Mouse (Mus musculus): ENCODE results near the gene Pip5k1c.

The Pip5k1c gene

GRCm38 (mm10) chr10:81349961-81350350 lies 57.2 kb downstream of the Pip5k1c start:
- DNase-seq (ENCODE audit: low spot score), result no peak

- DNase-seq (ENCODE audit: low spot score), result peak; percentile 96
Measured at GRCm38 (mm10) chr10:81350351-81351063, 57.7 kb downstream of the Pip5k1c start, which contains the start of gene Hmg20b. Gene Hmg20b, minus strand, starts transcription at chr10:81350480.

GRCm38 (mm10) chr10:81351678-81352291 lies 59.0 kb downstream of the Pip5k1c start:
- DNase-seq (ENCODE audit: low spot score), result no peak

- DNase-seq (ENCODE audit: low spot score), result no peak
Measured at GRCm38 (mm10) chr10:81354738-81355477, 62.1 kb downstream of the Pip5k1c start.

GRCm38 (mm10) chr10:81355533-81355932 lies 62.8 kb downstream of the Pip5k1c start:
- DNase-seq (ENCODE audit: low spot score), result no peak

GRCm38 (mm10) chr10:81356352-81356990 lies 63.7 kb downstream of the Pip5k1c start:
- no peak for DNase-seq (ENCODE audit: low spot score)

- DNase-seq (ENCODE audit: low spot score), result peak; percentile 88
Measured at GRCm38 (mm10) chr10:81356991-81357844, 64.5 kb downstream of the Pip5k1c start, which contains the start of gene Mfsd12. Gene Mfsd12, plus strand, starts transcription at chr10:81357491.

- no peak for DNase-seq (ENCODE audit: low spot score)
Measured at GRCm38 (mm10) chr10:81358209-81358608, 65.4 kb downstream of the Pip5k1c start.

- DNase-seq (ENCODE audit: low spot score), result no peak
Measured at GRCm38 (mm10) chr10:81358841-81359240, 66.1 kb downstream of the Pip5k1c start.

- no peak for DNase-seq (ENCODE audit: low spot score)
Measured at GRCm38 (mm10) chr10:81360721-81361120, 68.0 kb downstream of the Pip5k1c start.

- no peak for DNase-seq (ENCODE audit: low spot score)
Measured at GRCm38 (mm10) chr10:81362336-81362949, 69.7 kb downstream of the Pip5k1c start.

- no peak for DNase-seq (ENCODE audit: low spot score)
Measured at GRCm38 (mm10) chr10:81363436-81364346, 70.9 kb downstream of the Pip5k1c start.

GRCm38 (mm10) chr10:81364666-81365065 lies 71.9 kb downstream of the Pip5k1c start:
- DNase-seq (ENCODE audit: low spot score), result no peak

- no peak for DNase-seq (ENCODE audit: low spot score)
Measured at GRCm38 (mm10) chr10:81365073-81365472, 72.3 kb downstream of the Pip5k1c start.

GRCm38 (mm10) chr10:81365672-81366476 lies 73.1 kb downstream of the Pip5k1c start, which contains the start of gene 4930404N11Rik:
Gene 4930404N11Rik, minus strand, starts transcription at chr10:81365816.
- DNase-seq (ENCODE audit: low spot score), result no peak

GRCm38 (mm10) chr10:81366477-81367206 lies 73.9 kb downstream of the Pip5k1c start:
- DNase-seq (ENCODE audit: low spot score), result no peak

- no peak for DNase-seq (ENCODE audit: low spot score)
Measured at GRCm38 (mm10) chr10:81367207-81367495, 74.4 kb downstream of the Pip5k1c start.

All from ovary, postnatal 14 days (tissue).